Mouse (Mus musculus) forebrain, embryonic 11.5 days (tissue): ENCODE measurements around the gene Msantd3. TPM values are rescaled to one million over a fixed set of nuclear protein-coding genes. Genes with fewer than 3 reads are reported as not detected.

Source experiments
- ATAC-seq: fragments of 200-750 bp; cut with Nextera tagmentation; replicated peaks from 2 replicates; pipeline ENCODE4 v1.8.0; 2017; ENCODE audit warnings: moderate TSS enrichment; ENCODE audit not compliant: low FRiP score
- DNase-seq: peaks from one replicate; pipeline ENCODE4 v3.0.0-alpha.2; 2017; ENCODE audit warnings: low spot score
- H3K27ac ChIP-seq: fragments of 300-500 bp; sonication (generic); 2 replicates; pipeline ENCODE4 v1.5.1; 2014; ENCODE audit warnings: low read depth, low read length
- H3K27me3 ChIP-seq: fragments of 300-500 bp; sonication (generic); 2 replicates; pipeline ENCODE4 v1.6.1; 2014; ENCODE audit warnings: mild to moderate bottlenecking, low read length, mixed read lengths; ENCODE audit not compliant: control insufficient read depth, insufficient read depth
- H3K36me3 ChIP-seq: fragments of 300-500 bp; sonication (generic); 2 replicates; pipeline ENCODE4 v1.6.1; 2014; ENCODE audit warnings: mild to moderate bottlenecking, low read length, moderate library complexity, mixed read lengths; ENCODE audit not compliant: control insufficient read depth, insufficient read depth
- H3K4me1 ChIP-seq: fragments of 300-500 bp; sonication (generic); replicated peaks from 2 replicates; pipeline ENCODE4 v1.6.1; 2014; ENCODE audit warnings: low read length, mixed read lengths; ENCODE audit not compliant: control insufficient read depth, insufficient read depth
- H3K4me2 ChIP-seq: fragments of 300-500 bp; sonication (generic); 2 replicates; pipeline ENCODE4 v1.6.1; 2014; ENCODE audit warnings: low read depth, mild to moderate bottlenecking, low read length, moderate library complexity, mixed read lengths; ENCODE audit not compliant: severe bottlenecking
- H3K4me3 ChIP-seq: fragments of 300-500 bp; sonication (generic); 2 replicates; pipeline ENCODE4 v1.5.1; 2014; ENCODE audit warnings: low read depth, low read length
- H3K9ac ChIP-seq: fragments of 300-500 bp; sonication (generic); 2 replicates; pipeline ENCODE4 v1.6.1; 2014; ENCODE audit warnings: low read length
- H3K9me3 ChIP-seq: fragments of 300-500 bp; sonication (generic); 2 replicates; pipeline ENCODE4 v1.6.1; 2016; ENCODE audit warnings: low read length, mixed read lengths; ENCODE audit not compliant: control insufficient read depth
- WGBS: fragments of 180-500 bp; shearing (Covaris S2); extraction: QIAGEN DNeasy Blood & Tissue Kit; methylation state at CpG from one replicate; pipeline ENCODE4 v1.1.7; 2014; 5-methylcytosine and 5-hydroxymethylcytosine counted together
- polyA plus RNA-seq: library from polyadenylated mRNA; unstranded; fragments of >200 nt; fragmentation: Nextera tagmentation; extraction: Ambion mirVana; gene quantifications from 2 replicates; pipeline ENCODE4 v1.2.1, GENCODE M21; 2014

Gene Msantd3
- polyA plus RNA-seq, 1 experiment from 2014 or later: 64.0 TPM

DNA sequence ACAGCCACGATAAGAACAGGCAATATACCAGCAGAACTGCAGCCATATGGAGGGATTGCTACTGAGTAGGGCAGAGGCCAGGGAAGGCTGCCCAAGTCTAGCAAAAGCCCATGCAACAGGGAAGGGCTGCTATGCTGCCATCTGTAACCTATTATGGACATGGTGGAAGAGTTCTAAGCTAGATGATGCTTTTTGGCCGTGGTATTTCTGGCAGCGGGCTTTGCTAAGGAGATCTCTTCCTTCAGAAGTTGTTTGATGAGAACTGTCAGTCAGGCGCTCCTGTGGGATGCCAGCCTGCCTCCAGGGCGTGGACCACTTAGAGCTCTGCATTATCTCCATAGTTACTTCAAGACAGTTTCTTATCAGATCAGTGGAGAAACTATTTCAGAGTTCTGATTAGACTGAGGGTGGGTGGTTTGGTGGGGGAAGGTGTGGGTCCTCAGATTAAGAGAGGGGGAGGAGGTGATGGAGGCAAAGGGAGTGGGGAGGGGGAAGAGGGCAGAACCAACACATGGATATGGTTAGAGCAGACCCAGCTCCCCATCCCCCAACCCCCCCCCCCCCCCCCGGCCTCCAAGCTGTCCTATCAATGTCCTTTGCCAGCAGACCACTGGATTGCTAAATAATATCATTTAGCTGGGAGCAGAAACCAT, 8.8 kb downstream of the Msantd3 start:
- Histone ChIP-seq H3K27ac (no peak overlapping the region), H3K4me2 (no peak overlapping the region), H3K9ac (no peak overlapping the region), H3K36me3 (no peaks in the 10 kb centered on the region; the same call in 1 of the 2 replicates), H3K4me1 (peaks cover 16% of the 10 kb centered on the region), H3K9me3 (no peaks in the 10 kb centered on the region), H3K27me3 (no peaks in the 10 kb centered on the region), H3K4me3 (no peak overlapping the region)
- no peak for ATAC-seq
- WGBS: 54% methylated on average over 5 of the region's 6 CpGs
- DNase-seq: no peak

DNA sequence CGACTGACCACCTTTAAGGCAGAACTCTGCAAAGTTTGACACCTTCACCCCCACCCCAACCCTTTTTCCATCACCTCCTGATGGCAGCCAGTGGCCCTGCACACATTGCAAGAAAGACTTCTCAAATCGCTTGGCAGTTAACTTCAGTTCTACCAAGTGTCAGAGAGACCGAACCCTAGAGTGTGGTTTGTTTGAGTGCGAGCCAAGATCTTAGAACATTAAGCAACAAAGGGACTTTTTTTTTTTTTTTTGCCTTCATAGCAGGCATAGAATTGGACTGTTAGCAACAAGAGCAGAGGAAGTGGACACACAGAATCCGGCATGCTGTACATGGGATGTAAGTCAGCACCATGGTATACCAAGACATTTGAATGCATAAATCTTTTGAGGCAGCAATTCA, 9.9 kb downstream of the Msantd3 start:
- Histone ChIP-seq H3K4me2 (no peak overlapping the region), H3K27ac (no peak overlapping the region), H3K4me1 (peaks cover 12% of the 10 kb centered on the region), H3K36me3 (no peaks in the 10 kb centered on the region; the same call in 1 of the 2 replicates), H3K9ac (no peak overlapping the region), H3K4me3 (no peak overlapping the region), H3K27me3 (no peaks in the 10 kb centered on the region), H3K9me3 (no peaks in the 10 kb centered on the region)
- ATAC-seq (no peak), DNase-seq (no peak)
- 91% methylated on average over 5 of the region's 5 CpGs for WGBS

DNA sequence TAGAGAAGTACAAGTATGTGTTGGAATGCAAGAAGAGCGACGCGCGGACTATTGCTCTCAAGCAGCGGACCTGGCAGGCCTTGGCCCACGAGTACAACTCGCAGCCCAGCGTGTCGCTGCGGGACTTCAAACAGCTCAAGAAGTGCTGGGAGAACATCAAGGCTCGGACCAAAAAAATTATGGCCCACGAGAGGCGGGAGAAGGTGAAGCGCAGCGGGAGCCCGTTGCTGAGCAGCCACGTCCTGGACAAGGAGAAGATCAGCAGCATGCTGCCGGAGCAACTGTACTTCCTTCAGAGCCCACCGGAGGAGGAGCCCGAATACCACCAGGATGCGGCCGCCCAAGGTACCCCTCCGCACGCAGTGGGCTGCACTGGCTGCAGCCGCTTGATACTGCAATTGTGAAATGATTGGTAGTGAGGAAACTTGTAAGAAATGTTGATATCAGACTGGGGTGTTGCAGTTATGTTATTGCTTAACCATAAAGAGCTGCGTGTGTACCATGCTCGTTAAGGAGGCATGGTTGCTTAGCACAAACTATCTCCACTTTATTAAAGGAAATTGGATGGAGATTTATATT, 12.8 kb downstream of the Msantd3 start:
- WGBS: 94% methylated on average over 27 of the region's 27 CpGs
- DNase-seq: no peak
- no peak overlapping the region for H3K4me3 ChIP-seq
- H3K36me3 ChIP-seq: no peaks in the 10 kb centered on the region; the same call in 1 of the 2 replicates
- H3K4me2 ChIP-seq: no peak overlapping the region
- H3K27me3 ChIP-seq: no peaks in the 10 kb centered on the region
- no peaks in the 10 kb centered on the region for H3K9me3 ChIP-seq
- H3K27ac ChIP-seq: no peak overlapping the region
- no peaks in the 10 kb centered on the region; the same call in 1 of the 2 replicates for H3K4me1 ChIP-seq
- no peak for ATAC-seq
- H3K9ac ChIP-seq: no peak overlapping the region

DNA sequence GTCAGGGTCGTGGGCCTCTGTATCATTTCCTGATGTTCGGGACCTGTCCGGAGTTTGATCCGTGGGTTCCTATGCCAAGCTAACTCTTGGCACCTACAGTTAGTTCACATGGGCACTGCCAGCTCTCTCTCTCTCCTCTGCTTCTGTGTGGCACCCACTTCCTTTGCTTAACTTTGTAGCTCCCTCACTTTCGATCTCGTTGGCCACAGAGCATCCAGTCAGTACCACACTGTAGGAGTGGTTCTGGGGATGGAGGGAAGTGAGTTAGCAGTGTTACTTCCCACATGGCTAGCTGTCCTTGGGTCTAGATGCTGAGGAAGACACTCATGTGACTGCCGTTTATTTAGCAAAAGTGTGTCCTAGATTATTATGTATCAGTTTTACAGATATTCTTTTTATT, 14.4 kb downstream of the Msantd3 start:
- no peak overlapping the region for H3K4me3 ChIP-seq
- 92% methylated on average over 7 of the region's 7 CpGs for WGBS
- no peaks in the 10 kb centered on the region for H3K4me1 ChIP-seq
- no peaks in the 10 kb centered on the region for H3K9me3 ChIP-seq
- no peaks in the 10 kb centered on the region for H3K27me3 ChIP-seq
- DNase-seq: no peak
- H3K36me3 ChIP-seq: no peaks in the 10 kb centered on the region; the same call in 1 of the 2 replicates
- no peak overlapping the region for H3K9ac ChIP-seq
- no peak for ATAC-seq
- no peak overlapping the region for H3K27ac ChIP-seq
- no peak overlapping the region for H3K4me2 ChIP-seq

DNA sequence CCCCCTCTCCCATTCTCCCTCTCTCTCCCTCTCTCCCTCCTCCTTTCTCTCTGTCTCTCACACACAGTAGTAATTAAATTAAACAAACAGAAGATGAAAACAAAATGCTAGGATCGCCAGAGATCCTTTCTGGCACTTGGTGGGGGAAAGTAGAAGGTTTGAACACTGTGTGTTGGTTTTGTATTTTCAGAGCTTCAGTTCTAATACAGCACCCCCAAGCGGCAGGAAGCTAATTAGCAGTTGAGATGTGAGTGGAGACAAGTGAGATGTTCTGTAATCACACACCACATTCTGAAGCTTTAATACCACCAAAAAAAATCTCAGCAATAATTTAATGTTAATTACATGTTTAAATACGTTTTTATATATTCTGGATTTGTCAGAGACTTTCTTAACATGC, 16.0 kb downstream of the Msantd3 start:
- H3K4me3 ChIP-seq: no peak overlapping the region
- ATAC-seq (no peak), DNase-seq (peak; percentile 64)
- no peak overlapping the region for H3K4me2 ChIP-seq
- H3K27me3 ChIP-seq: no peaks in the 10 kb centered on the region
- no peaks in the 10 kb centered on the region for H3K9me3 ChIP-seq
- 33% methylated on average over 3 of the region's 3 CpGs for WGBS
- H3K9ac ChIP-seq: no peak overlapping the region
- no peak overlapping the region for H3K27ac ChIP-seq
- no peaks in the 10 kb centered on the region; the same call in 1 of the 2 replicates for H3K36me3 ChIP-seq
- no peaks in the 10 kb centered on the region for H3K4me1 ChIP-seq

DNA sequence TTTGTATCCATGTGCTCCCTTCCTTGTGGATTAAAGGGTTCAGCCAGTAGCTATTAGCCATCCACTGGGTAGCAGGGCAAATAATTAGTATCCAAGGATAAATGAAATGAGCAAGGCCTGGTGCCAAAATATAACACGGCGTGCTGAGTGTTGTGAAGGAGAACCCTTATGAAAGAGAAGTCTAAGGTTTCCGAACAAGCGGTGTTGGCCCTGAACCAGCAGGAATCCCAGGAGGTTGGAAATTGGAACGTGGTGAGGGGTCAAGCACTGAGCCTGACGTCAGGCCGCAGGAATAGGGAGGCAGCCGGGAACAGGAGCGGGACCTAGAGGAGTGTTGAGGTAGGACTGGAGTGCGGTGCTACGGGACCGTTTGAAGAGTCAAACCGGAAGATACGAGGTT, 19.9 kb downstream of the Msantd3 start:
- Histone ChIP-seq H3K9ac (no peak overlapping the region), H3K4me1 (no peaks in the 10 kb centered on the region), H3K9me3 (no peaks in the 10 kb centered on the region), H3K27me3 (no peaks in the 10 kb centered on the region), H3K4me3 (no peak overlapping the region), H3K36me3 (peaks cover 12% of the 10 kb centered on the region; the same call in 1 of the 2 replicates), H3K27ac (no peak overlapping the region), H3K4me2 (no peak overlapping the region)
- ATAC-seq (no peak), DNase-seq (no peak)
- WGBS: 85% methylated on average over 14 of the region's 14 CpGs

DNA sequence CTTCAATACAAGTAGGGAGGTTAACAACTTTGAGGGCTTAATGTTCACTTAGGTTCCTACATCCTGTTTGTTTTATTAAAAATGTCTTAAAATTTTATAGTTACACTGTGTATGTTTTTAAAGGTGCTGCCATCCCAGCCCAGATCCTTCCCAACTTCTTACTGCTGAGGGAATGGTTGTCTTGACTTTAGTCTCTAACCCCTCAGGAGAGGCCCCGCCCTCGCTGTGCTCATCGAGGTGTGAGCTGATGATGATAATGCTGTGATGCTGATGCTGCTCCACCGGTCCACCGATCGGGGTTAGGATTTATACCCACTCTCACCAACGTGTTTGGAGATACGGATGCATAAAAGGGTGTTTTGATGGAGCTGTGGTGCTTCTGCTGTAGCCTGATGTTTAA, 22.1 kb downstream of the Msantd3 start:
- no peaks in the 10 kb centered on the region for H3K9me3 ChIP-seq
- 92% methylated on average over 8 of the region's 8 CpGs for WGBS
- no peak overlapping the region for H3K4me3 ChIP-seq
- no peak overlapping the region for H3K4me2 ChIP-seq
- DNase-seq (no peak), ATAC-seq (no peak)
- H3K27ac ChIP-seq: no peak overlapping the region
- H3K36me3 ChIP-seq: peaks cover 12% of the 10 kb centered on the region; the same call in 1 of the 2 replicates
- no peaks in the 10 kb centered on the region for H3K27me3 ChIP-seq
- H3K9ac ChIP-seq: no peak overlapping the region
- H3K4me1 ChIP-seq: no peaks in the 10 kb centered on the region

DNA sequence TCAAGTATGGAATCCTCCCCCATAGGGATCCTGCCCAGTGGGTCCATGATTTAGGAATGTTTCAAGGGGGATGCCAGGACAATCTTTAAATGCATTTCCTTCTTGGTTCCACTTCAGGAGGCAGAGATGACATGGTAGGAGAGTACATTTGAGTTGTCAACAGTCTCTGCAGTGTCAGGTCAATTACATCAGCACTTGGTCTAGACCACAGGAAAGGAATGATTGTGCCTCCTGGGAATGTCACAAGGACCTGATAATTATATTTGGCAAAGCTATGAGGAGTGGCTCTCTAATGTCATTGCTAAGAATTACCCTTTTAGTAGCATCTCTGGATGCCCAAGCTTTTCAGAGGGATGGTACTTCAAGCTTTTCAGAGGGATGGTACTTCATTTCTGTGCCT, 25.2 kb downstream of the Msantd3 start:
- DNase-seq: no peak
- no peak overlapping the region for H3K4me3 ChIP-seq
- no peaks in the 10 kb centered on the region for H3K9me3 ChIP-seq
- H3K36me3 ChIP-seq: peaks cover 12% of the 10 kb centered on the region; the same call in 1 of the 2 replicates
- no peak for ATAC-seq
- no peak overlapping the region for H3K27ac ChIP-seq
- H3K4me1 ChIP-seq: no peaks in the 10 kb centered on the region
- no peaks in the 10 kb centered on the region for H3K27me3 ChIP-seq
- H3K4me2 ChIP-seq: no peak overlapping the region
- no peak overlapping the region for H3K9ac ChIP-seq

DNA sequence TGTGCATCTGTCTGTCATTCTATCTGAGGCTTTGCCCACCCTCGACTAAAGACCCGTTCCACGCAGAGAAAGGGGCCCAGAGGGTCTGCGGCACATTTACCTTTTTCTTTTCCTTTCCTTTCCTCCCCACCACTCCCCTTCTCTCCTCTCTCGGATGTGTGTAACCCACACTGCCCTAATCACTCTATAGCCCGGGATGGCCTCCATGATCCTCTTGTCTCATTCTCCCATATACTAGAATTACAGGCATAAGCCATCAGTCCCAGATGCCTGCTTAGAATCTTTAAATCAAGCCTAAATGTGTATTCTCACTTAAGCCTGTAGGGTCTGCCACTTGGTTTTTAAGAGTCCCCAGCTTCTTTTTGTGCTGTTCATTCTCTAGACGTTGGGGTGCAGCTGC, 36.6 kb downstream of the Msantd3 start:
- Histone ChIP-seq H3K4me3 (no peak overlapping the region), H3K27me3 (no peaks in the 10 kb centered on the region)
- 90% methylated on average over 7 of the region's 7 CpGs for WGBS

More for the DNA sequence above, 36.6 kb downstream of the Msantd3 start:
- DNase-seq (no peak), ATAC-seq (no peak)
- no peaks in the 10 kb centered on the region for H3K36me3 ChIP-seq
- no peaks in the 10 kb centered on the region for H3K9me3 ChIP-seq
- H3K4me2 ChIP-seq: no peak overlapping the region
- H3K4me1 ChIP-seq: peaks cover 3% of the 10 kb centered on the region; the same call in 1 of the 2 replicates
- no peak overlapping the region for H3K9ac ChIP-seq
- no peak overlapping the region for H3K27ac ChIP-seq
